Mouse (Mus musculus): ENCODE data around the gene Tifa. TPM values are rescaled to one million over a fixed set of nuclear protein-coding genes. Genes with fewer than 3 reads are reported as not detected.
"Not testable (repeated sequence)": the region's sequence is repeated elsewhere in the genome, so short reads cannot be mapped to it uniquely, and the experiment has no call there.

Tifa gene
- total and polyA plus RNA-seq, 3 experiments = 1.4 to 3.2 (median 2.8) TPM

DNA sequence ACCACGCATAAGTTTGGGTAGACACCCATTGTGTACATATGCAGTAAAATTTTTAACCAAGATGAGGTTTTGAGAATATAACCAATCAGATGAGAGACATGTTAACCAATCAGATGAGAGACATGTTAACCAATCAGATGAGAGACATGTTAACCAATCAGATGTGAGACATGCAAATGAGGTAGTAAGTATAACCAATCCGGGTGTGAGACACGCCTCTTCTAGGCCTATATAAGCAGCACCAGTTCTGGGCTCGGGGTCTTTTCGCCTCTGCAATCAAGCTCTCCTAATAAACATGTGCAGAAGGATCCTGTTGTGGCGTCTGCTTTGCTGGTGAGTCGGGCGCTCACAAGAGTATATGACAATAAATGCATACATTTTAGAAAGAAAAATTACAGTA is 5.9 kb upstream of the Tifa start:
- H3K79me2 ChIP-seq (replicated peaks; ENCODE audit: control insufficient read depth, extremely low read depth, insufficient read depth, poor library complexity, severe bottlenecking); H3K27me3 ChIP-seq (replicated peaks); H3K9me3 ChIP-seq (replicated peaks; ENCODE audit: low read length); DNase-seq (ENCODE audit: extremely low read depth); H3K9ac ChIP-seq (ENCODE audit: insufficient read depth, low read depth); H3K27ac ChIP-seq (ENCODE audit: insufficient read depth, low read depth); H3K4me2 ChIP-seq (ENCODE audit: insufficient read depth, low read depth, poor library complexity, severe bottlenecking); H3K36me3 ChIP-seq (replicated peaks in 1 of 2; ENCODE audit: control insufficient read depth in 1 of 2, insufficient read depth in 1 of 2, low read length in 1 of 2); H3K4me3 ChIP-seq (replicated peaks in 1 of 3; ENCODE audit: low read depth in 2 of 3, low read length in 2 of 3, poor library complexity in 1 of 3); dilution Hi-C loops (cut with MboI; ENCODE audit: extremely low pct_ligation_motif_present, extremely low pct_unique_long_range_greater_than_20kb, low sequenced_read_pairs); in situ Hi-C loops (cut with MboI; ENCODE audit: low pct_ligation_motif_present, low pct_unique_long_range_greater_than_20kb, low sequenced_read_pairs): not testable (repeated sequence)
- H3K4me1 ChIP-seq (ENCODE audit: control insufficient read depth in 1 of 2, insufficient read depth in 2 of 2) = peaks cover 0 to 23% of the 10 kb centered on the region in 2 experiments; a peak in 2 of 4 replicates

- DNase-seq (ENCODE audit: extremely low read depth) = no peak
- no peaks in the 10 kb centered on the region for H3K79me2 ChIP-seq (replicated peaks; ENCODE audit: control insufficient read depth, extremely low read depth, insufficient read depth, poor library complexity, severe bottlenecking)
- peaks cover 8% of the 10 kb centered on the region for H3K27me3 ChIP-seq (replicated peaks)
- no peak overlapping the region for H3K4me3 ChIP-seq (replicated peaks in 1 of 3; ENCODE audit: low read depth in 2 of 3, low read length in 2 of 3, poor library complexity in 1 of 3)
- in situ Hi-C loops (cut with MboI; ENCODE audit: low pct_ligation_motif_present, low pct_unique_long_range_greater_than_20kb, low sequenced_read_pairs) = no loop called here
- H3K4me2 ChIP-seq (ENCODE audit: insufficient read depth, low read depth, poor library complexity, severe bottlenecking) = no peak overlapping the region
- no peaks in the 10 kb centered on the region for H3K36me3 ChIP-seq (replicated peaks in 1 of 2; ENCODE audit: control insufficient read depth in 1 of 2, insufficient read depth in 1 of 2, low read length in 1 of 2)
- H3K9ac ChIP-seq (ENCODE audit: insufficient read depth, low read depth) = no peak overlapping the region
- peaks cover 3 to 22% of the 10 kb centered on the region in 2 experiments; a peak in 3 of 4 replicates for H3K4me1 ChIP-seq (ENCODE audit: control insufficient read depth in 1 of 2, insufficient read depth in 2 of 2)
- H3K9me3 ChIP-seq (replicated peaks; ENCODE audit: low read length) = peaks cover 4% of the 10 kb centered on the region
- TF ChIP-seq RAD21 (IDR thresholded peaks at IDR 0.05; ENCODE audit: low read depth, low read length) (no peak), ETS1 (conservative IDR thresholded peaks at IDR 0.05; ENCODE audit: low read depth, low read length) (no peak), ZNF384 (IDR thresholded peaks at IDR 0.05; ENCODE audit: low read depth, low read length) (peak; percentile 56; the same call in 1 of the 2 replicates)
- no peak overlapping the region for H3K27ac ChIP-seq (ENCODE audit: insufficient read depth, low read depth)
- dilution Hi-C loops (cut with MboI; ENCODE audit: extremely low pct_ligation_motif_present, extremely low pct_unique_long_range_greater_than_20kb, low sequenced_read_pairs) = no loop called here
These were observed 2.6 kb upstream of the Tifa start for GRCm38 (mm10) chr3:127787032-127787431.

GRCm38 (mm10) chr3:127788038-127788437 is 1.6 kb upstream of the Tifa start:
- H3K9ac ChIP-seq (ENCODE audit: insufficient read depth, low read depth) = no peak overlapping the region
- no peak overlapping the region for H3K4me3 ChIP-seq (replicated peaks in 1 of 3; ENCODE audit: low read depth in 2 of 3, low read length in 2 of 3, poor library complexity in 1 of 3)
- TF ChIP-seq CHD2 (IDR thresholded peaks at IDR 0.05; ENCODE audit: low read length) (no peak), NELFE (IDR thresholded peaks at IDR 0.05; ENCODE audit: low read depth, low read length) (no peak), ZMIZ1 (IDR thresholded peaks at IDR 0.05; ENCODE audit: low read depth, low read length) (no peak), POLR2A (IDR thresholded peaks at IDR 0.05; ENCODE audit: low read depth, low read length) (no peak), PAX5 (IDR thresholded peaks at IDR 0.05; ENCODE audit: low read length) (no peak), ETS1 (conservative IDR thresholded peaks at IDR 0.05; ENCODE audit: low read depth, low read length) (no peak), NRF1 (IDR thresholded peaks at IDR 0.05; ENCODE audit: low read depth, low read length) (no peak), TCF12 (IDR thresholded peaks at IDR 0.05; ENCODE audit: low read depth, low read length) (no peak), MXI1 (IDR thresholded peaks at IDR 0.05; ENCODE audit: low read depth, low read length) (no peak), KAT2A (IDR thresholded peaks at IDR 0.05; ENCODE audit: insufficient replicate concordance, low read length) (no peak), IRF4 (IDR thresholded peaks at IDR 0.05; ENCODE audit: low read depth, low read length) (no peak), E2F4 (IDR thresholded peaks at IDR 0.05; ENCODE audit: insufficient replicate concordance, low read depth, low read length) (no peak)

More at GRCm38 (mm10) chr3:127788038-127788437, 1.6 kb upstream of the Tifa start:
- Histone ChIP-seq H3K4me2 (ENCODE audit: insufficient read depth, low read depth, poor library complexity, severe bottlenecking) (no peak overlapping the region), H3K36me3 (replicated peaks in 1 of 2; ENCODE audit: control insufficient read depth in 1 of 2, insufficient read depth in 1 of 2, low read length in 1 of 2) (no peaks in the 10 kb centered on the region), H3K4me1 (ENCODE audit: control insufficient read depth in 1 of 2, insufficient read depth in 2 of 2) (peaks cover 3 to 32% of the 10 kb centered on the region in 2 experiments; a peak in 3 of 4 replicates), H3K27me3 (replicated peaks) (peaks cover 8% of the 10 kb centered on the region), H3K9me3 (replicated peaks; ENCODE audit: low read length) (peaks cover 4% of the 10 kb centered on the region), H3K27ac (ENCODE audit: insufficient read depth, low read depth) (no peak overlapping the region), H3K79me2 (replicated peaks; ENCODE audit: control insufficient read depth, extremely low read depth, insufficient read depth, poor library complexity, severe bottlenecking) (no peaks in the 10 kb centered on the region)
- dilution Hi-C loops (cut with MboI; ENCODE audit: extremely low pct_ligation_motif_present, extremely low pct_unique_long_range_greater_than_20kb, low sequenced_read_pairs) = no loop called here
- in situ Hi-C loops (cut with MboI; ENCODE audit: low pct_ligation_motif_present, low pct_unique_long_range_greater_than_20kb, low sequenced_read_pairs) = no loop called here
- DNase-seq (ENCODE audit: extremely low read depth) = no peak

Measured in CH12.LX (cell line).